Mouse (Mus musculus): ENCODE measurements around the gene Mybl2. TPM values are rescaled to one million over a fixed set of nuclear protein-coding genes. Genes with fewer than 3 reads are reported as not detected.

Mybl2 gene
- polyA plus RNA-seq, 1 experiment from 2014 or later: 11.1 TPM

DNA sequence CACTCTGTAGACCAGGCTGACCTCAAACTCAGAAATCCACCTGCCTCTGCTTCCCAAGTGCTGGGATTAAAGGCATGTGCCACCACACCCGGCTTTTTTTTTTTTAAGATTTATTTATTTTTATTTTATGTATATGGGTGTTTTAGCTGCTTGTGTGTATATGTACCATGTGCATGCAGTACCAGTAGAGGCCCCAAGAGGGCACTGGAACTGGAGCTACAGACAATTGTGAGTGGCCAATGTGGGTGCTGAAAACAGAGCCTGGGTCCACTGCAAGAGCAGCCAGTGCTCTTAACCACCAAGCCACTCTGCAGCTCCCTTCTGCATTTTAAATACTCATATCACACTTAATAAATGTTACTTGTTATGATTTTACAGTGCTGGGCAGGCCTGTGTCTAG, 56.2 kb downstream of the Mybl2 start:
- POLR2A ChIA-PET: no interaction called here
- no peak for ATAC-seq
- DNase-seq (ENCODE audit: low read depth, low spot score): no peak

DNA sequence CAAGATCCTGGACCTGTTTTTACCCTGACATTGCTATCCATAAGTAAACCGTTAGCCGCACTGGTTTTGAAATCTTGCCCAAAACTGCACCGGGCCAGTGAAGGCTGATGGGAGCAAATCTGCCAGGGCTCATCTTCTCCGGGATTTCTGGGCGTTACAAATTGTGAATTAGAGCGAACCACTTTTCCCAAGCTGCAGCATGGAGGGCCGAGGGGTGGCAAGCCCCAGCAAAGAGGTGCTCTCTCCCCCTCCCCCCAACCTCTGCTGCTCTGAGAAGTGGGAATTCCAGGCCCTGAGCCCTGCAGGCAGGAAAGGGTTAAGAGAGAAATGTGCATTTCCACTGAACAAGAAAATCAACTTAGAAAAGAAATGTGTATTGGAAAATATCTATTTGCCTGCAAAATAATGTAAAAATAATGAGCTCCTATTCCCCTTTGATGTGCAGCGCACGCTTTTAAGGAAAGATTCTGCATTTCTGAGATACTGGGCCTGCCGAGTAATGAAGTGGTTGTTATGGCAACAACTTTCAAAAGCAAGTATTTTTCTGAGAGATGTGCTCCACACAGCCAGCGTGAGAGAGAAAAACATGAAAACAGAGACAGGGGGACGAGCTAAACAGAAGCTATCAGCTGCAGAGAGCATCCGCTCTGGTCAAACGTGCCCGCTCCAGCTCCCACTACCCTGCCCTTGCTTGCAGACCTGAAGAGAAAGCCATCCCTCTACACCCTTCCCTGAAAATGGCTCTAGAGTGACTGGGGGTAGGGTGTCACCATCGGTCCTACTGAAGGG, 57.1 kb downstream of the Mybl2 start:
- no peak for TF ChIP-seq CTCF (IDR thresholded peaks at IDR 0.05)
- DNase-seq (ENCODE audit: low read depth, low spot score): no peak
- CTCF ChIA-PET: interaction anchor here (1.6 kb wide), 1 partner anchor 10 kb away, joined by 5 read pairs; no protein-coding TSS in a partner anchor
- in situ Hi-C loops (cut with MboI; ENCODE audit: low pct_unique_long_range_greater_than_20kb): no loop called here
- peaks cover 3% of the 10 kb centered on the region for H3K27me3 ChIP-seq
- ATAC-seq: no peak
- POLR2A ChIA-PET: no interaction called here

More for the DNA sequence above, 56.2 kb downstream of the Mybl2 start:
- no peak for TF ChIP-seq CTCF (IDR thresholded peaks at IDR 0.05)
- CTCF ChIA-PET: interaction anchor here (1.6 kb wide), 1 partner anchor 9 kb away, joined by 5 read pairs; no protein-coding TSS in a partner anchor
- in situ Hi-C loops (cut with MboI; ENCODE audit: low pct_unique_long_range_greater_than_20kb): no loop called here
- peaks cover 3% of the 10 kb centered on the region for H3K27me3 ChIP-seq

DNA sequence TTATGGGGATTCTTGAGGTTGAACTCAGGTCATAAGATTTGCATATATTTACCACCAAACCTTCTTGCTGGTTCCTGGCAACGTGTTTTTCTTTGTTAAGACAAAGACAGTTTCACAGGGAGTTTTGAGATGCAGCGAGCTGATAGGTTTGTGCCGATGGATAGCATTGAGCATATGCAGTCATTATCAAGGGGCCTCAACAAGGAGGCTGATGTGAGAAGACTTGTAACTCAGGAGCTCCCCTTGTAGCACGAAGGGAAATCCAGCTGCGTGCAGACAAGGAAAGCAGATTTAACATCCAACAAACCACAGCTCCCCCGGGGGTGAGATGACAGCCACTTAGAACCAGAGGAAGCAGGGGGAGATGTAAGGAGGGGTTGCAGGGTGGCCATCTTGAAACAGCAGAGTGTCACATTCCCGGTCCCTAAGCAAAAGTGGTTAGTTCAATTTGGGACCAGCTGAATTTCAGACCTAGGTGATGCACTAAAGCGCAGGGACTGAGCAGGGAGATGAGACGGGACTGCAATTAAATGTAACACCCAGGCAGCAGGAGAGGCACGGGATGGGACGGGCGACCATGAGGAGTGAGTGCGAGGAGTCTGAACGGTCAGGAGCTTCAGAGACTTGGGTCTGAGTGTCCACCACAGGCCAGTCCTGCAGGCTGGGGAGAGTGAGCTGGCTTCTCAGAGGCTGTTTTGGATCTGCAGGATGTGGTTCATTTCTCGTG, 66.3 kb downstream of the Mybl2 start:
- H3K27me3 ChIP-seq: peaks cover 34% of the 10 kb centered on the region
- CTCF ChIA-PET: interaction anchor here (1.2 kb wide), 1 partner anchor 19 kb away, joined by 3 read pairs; no protein-coding TSS in a partner anchor
- POLR2A ChIA-PET: no interaction called here
- ATAC-seq: no peak
- no peak for TF ChIP-seq CTCF (IDR thresholded peaks at IDR 0.05)
- no peak for DNase-seq (ENCODE audit: low read depth, low spot score)
- in situ Hi-C loops (cut with MboI; ENCODE audit: low pct_unique_long_range_greater_than_20kb): no loop called here

DNA sequence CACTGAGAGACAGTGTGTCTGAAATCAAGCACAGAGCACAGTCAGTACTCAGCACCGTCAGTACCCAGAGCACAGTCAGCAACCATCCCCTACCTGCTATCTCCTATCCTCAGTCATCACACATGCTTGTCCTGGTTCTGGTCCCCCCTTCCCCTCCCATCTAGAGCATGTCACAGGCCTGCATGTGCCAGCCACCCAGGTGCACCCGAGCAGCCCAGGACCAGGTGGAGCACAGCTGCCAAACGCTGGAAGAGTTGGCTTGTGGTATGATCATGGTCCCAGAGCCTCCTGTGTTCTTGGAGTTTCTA, 66.8 kb downstream of the Mybl2 start:
- in situ Hi-C loops (cut with MboI; ENCODE audit: low pct_unique_long_range_greater_than_20kb): no loop called here
- no peak for ATAC-seq
- CTCF ChIA-PET: interaction anchor here (1.2 kb wide), 1 partner anchor 20 kb away, joined by 3 read pairs; no protein-coding TSS in a partner anchor

DNA sequence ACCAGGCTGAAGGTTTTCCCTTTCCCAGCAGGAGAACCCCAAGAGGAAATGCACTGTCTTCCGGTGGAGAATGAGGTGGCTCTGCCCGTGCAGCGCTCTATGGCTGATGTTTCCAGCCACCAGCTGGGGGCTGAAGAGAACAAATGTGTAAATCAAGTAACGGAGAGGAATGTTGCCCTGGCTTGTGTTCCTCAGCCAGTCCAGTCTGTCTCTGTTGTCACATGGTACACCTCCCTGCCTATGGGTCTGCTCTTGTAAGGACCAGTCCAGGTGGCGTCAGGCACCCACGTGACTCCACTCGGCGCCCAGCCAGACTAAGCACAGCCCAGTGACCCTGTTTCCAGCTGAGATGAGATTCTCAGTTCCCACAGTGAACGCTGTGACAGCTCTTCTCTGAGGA, 67.8 kb downstream of the Mybl2 start:
- no peak for TF ChIP-seq CTCF (IDR thresholded peaks at IDR 0.05)
- in situ Hi-C loops (cut with MboI; ENCODE audit: low pct_unique_long_range_greater_than_20kb): no loop called here
- ChIA-PET CTCF (no interaction called here), POLR2A (no interaction called here)
- DNase-seq (ENCODE audit: low read depth, low spot score): no peak
- H3K27me3 ChIP-seq: peaks cover 39% of the 10 kb centered on the region
- no peak for ATAC-seq

More for the DNA sequence above, 66.8 kb downstream of the Mybl2 start:
- no peak for TF ChIP-seq CTCF (IDR thresholded peaks at IDR 0.05)
- no peak for DNase-seq (ENCODE audit: low read depth, low spot score)
- POLR2A ChIA-PET: no interaction called here
- peaks cover 34% of the 10 kb centered on the region for H3K27me3 ChIP-seq

DNA sequence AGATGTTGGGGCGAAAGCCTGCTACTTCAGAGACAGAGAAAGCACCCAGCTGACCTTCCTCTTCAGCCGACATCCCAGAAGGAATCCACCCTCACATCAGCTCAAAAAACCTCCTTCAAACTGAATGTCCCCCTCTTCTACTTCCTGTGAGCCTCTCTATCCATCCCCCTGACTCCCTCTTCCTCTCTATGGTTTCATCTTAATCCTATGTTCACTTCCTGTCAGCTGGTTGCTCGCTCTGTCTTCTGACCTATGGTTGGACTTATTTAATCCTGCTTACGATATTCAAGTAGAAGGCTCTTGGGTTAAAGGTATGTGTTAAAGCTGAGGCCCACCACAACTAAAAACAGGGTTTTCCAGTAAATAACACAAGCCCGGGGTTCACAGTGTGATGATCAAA, 69.0 kb downstream of the Mybl2 start:
- H3K27me3 ChIP-seq: peaks cover 49% of the 10 kb centered on the region
- ChIA-PET CTCF (no interaction called here), POLR2A (no interaction called here)
- DNase-seq (ENCODE audit: low read depth, low spot score) (no peak), ATAC-seq (no peak)
- no peak for TF ChIP-seq CTCF (IDR thresholded peaks at IDR 0.05)
- in situ Hi-C loops (cut with MboI; ENCODE audit: low pct_unique_long_range_greater_than_20kb): no loop called here

DNA sequence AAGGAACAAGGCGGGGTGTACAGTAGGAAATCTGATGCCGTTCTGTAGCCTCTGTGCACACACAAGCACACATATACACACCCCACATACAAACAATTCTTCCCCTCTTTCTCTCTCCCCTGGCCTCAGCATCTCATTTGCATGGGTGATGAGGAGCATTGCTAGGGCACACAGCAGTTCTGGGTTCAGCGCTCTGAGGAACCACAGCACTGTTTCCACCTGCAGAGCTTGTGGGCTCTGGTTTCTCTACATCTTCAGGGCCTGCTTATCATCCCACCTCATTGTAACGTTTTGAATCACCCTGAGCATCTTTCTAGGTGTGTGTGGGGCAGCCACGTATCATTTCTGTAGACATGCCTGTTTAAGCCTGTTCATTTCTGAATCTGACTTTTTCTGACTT, 76.3 kb downstream of the Mybl2 start:
- peaks cover 34% of the 10 kb centered on the region for H3K27me3 ChIP-seq
- DNase-seq (ENCODE audit: low read depth, low spot score): no peak
- no peak for TF ChIP-seq CTCF (IDR thresholded peaks at IDR 0.05)
- no peak for ATAC-seq
- CTCF ChIA-PET: no interaction called here
- in situ Hi-C loops (cut with MboI; ENCODE audit: low pct_unique_long_range_greater_than_20kb): no loop called here
- POLR2A ChIA-PET: no interaction called here

DNA sequence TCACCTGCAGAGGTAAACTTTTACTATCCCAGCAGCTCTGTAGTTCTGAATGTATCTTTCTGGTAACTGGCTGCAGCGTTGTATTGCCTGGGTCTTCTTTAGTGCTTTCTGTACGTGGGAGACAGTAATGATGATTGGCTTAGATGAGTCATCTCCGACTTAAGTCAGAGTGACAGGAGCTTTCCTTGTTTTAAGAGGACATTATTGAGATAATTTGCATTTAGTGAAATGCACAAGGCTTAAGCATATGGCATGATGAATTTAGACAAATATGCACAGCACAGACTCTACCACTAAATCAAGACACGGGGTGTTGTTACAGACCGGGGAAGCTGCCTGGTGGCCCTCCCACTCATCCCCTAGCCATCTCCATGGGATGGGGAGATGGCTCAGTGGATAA, 77.8 kb downstream of the Mybl2 start:
- TF ChIP-seq CTCF (IDR thresholded peaks at IDR 0.05): no peak
- ChIA-PET POLR2A (no interaction called here), CTCF (no interaction called here)
- ATAC-seq (no peak), DNase-seq (ENCODE audit: low read depth, low spot score) (no peak)
- in situ Hi-C loops (cut with MboI; ENCODE audit: low pct_unique_long_range_greater_than_20kb): no loop called here
- H3K27me3 ChIP-seq: peaks cover 30% of the 10 kb centered on the region

Other genes starting within 250 kb of the Mybl2 start
- gene Srsf6, start 123.2 kb upstream of the Mybl2 start, polyA plus RNA-seq (2021): 200 TPM
- 0.09 TPM for gene L3mbtl1, start 111.2 kb upstream of the Mybl2 start, polyA plus RNA-seq (2021)
- gene Sgk2, start 67.4 kb upstream of the Mybl2 start, polyA plus RNA-seq (2021): 4.9 TPM
- 62.9 TPM for gene Ift52, start 37.3 kb upstream of the Mybl2 start, polyA plus RNA-seq (2021)
- gene Gtsf1l, start 33.2 kb downstream of the Mybl2 start, polyA plus RNA-seq (2021): not detected
- gene Tox2, start 148.4 kb downstream of the Mybl2 start, polyA plus RNA-seq (2021): not detected